Comparison of ENCODE assay signal across 8 mouse cellular contexts in the genomic region with DNA sequence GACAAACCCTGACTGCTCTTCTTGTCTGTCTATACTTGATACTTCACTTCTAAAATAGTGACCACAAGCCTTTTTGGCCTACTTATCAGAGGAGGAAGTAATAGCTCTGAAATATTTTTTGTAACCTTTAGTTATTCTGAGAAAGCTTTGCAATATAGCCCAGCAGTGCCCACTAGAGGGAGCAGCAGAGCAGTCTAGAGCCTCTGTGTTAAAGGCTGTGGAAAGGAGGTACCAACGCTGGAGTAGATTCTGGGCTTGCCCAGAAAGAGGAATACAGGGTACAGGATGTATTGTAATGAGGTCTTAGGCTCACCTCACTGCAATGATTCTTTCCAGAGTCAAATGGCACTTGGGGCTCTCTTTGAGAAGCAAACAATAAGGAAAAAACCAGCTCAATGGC.
DNase-seq lines count a peak whose midpoint lies in the region; ATAC-seq and TF ChIP-seq lines count a peak whose summit lies in the region.

No protein-coding gene starts in this region.

- no peaks in the 10 kb centered on the region for H3K36me3 ChIP-seq in forebrain, embryonic 14.5 days (ENCODE audit: control insufficient read depth, insufficient read depth, low read length)
- no peaks in the 10 kb centered on the region for H3K36me3 ChIP-seq in liver, postnatal 0 days (replicated peaks; ENCODE audit: insufficient read depth, low read length)

- no peaks in the 10 kb centered on the region for H3K27me3 ChIP-seq in forebrain, embryonic 14.5 days (replicated peaks; ENCODE audit: control insufficient read depth, insufficient read depth, low read length)
- H3K27me3 ChIP-seq in liver, postnatal 0 days (ENCODE audit: insufficient read depth, low read length): no peaks in the 10 kb centered on the region

- peaks cover 2% of the 10 kb centered on the region; the same call in 1 of the 2 replicates for H3K4me1 ChIP-seq in forebrain, embryonic 14.5 days (ENCODE audit: control insufficient read depth, insufficient read depth, low read length)
- no peaks in the 10 kb centered on the region for H3K4me1 ChIP-seq in liver, postnatal 0 days (ENCODE audit: insufficient read depth)

- H3K9ac ChIP-seq in forebrain, embryonic 14.5 days (ENCODE audit: low read length): no peak overlapping the region
- no peak overlapping the region for H3K9ac ChIP-seq in liver, postnatal 0 days (replicated peaks)

- TF ChIP-seq EP300 in liver, postnatal 0 days (IDR thresholded peaks at IDR 0.05; ENCODE audit: low read depth): no peak

- H3K4me2 ChIP-seq in forebrain, embryonic 14.5 days (ENCODE audit: low read length): no peak overlapping the region
- H3K4me2 ChIP-seq in liver, postnatal 0 days (ENCODE audit: low read depth, low read length): no peak overlapping the region

- TF ChIP-seq CTCF in liver, postnatal 0 days (IDR thresholded peaks at IDR 0.05; ENCODE audit: low read depth): peak; percentile 72

- no peak overlapping the region; the same call in 1 of the 2 replicates for H3K27ac ChIP-seq in forebrain, embryonic 14.5 days (ENCODE audit: low read depth, low read length)
- H3K27ac ChIP-seq in liver, postnatal 0 days (ENCODE audit: low read depth): no peak overlapping the region

- DNase-seq in ovary, postnatal 10 days (ENCODE audit: low spot score): peak; percentile 5
- DNase-seq in ovary, adult 18-20 months (ENCODE audit: low spot score): no peak
- peak; percentile 88 for DNase-seq in forebrain, embryonic 14.5 days (ENCODE audit: low spot score)
- DNase-seq in kidney, postnatal 10 days: peak; percentile 77
- DNase-seq in liver, postnatal 0 days: peak; percentile 61
- DNase-seq in retina, embryonic 14.5 days (ENCODE audit: low spot score): peak; percentile 87

- no peak overlapping the region for H3K4me3 ChIP-seq in forebrain, embryonic 14.5 days (ENCODE audit: low read depth, low read length)
- H3K4me3 ChIP-seq in liver, postnatal 0 days (ENCODE audit: low read depth, low read length): no peak overlapping the region

- 7% methylated on average over 1 of the region's 1 CpGs for WGBS in forebrain, embryonic 14.5 days
- WGBS in liver, postnatal 0 days (ENCODE audit: insufficient replicate concordance): 12% methylated on average over 1 of the region's 1 CpGs

- H3K9me3 ChIP-seq in forebrain, embryonic 14.5 days (replicated peaks; ENCODE audit: control insufficient read depth, low read length): no peaks in the 10 kb centered on the region
- H3K9me3 ChIP-seq in liver, postnatal 0 days (ENCODE audit: low read length): no peaks in the 10 kb centered on the region

- peak; percentile 82 for ATAC-seq in cerebellum, adult (ENCODE audit: insufficient number of reproducible peaks, low FRiP score, low TSS enrichment)
- ATAC-seq in forebrain, embryonic 14.5 days: peak; percentile 88
- ATAC-seq in liver, postnatal 0 days: no peak
- no peak for ATAC-seq in megakaryocyte, adult 5-6 weeks (ENCODE audit: poor library complexity, severe bottlenecking)

Comparison
In these comparisons a context has a peak if more than half of its experiments do, and no peak if none do; other contexts are left out.
1. ATAC-seq: peak in cerebellum, adult (single experiment) and forebrain, embryonic 14.5 days (single experiment); none in liver, postnatal 0 days (single experiment) and megakaryocyte, adult 5-6 weeks (single experiment).